Mouse (Mus musculus) erythroblast, embryonic 14.5 days (primary cell): ENCODE measurements around the gene Gxylt2.

Experiments
- GATA1 ChIP-seq: IDR thresholded peaks from 2 replicates; pipeline ENCODE4 v1.6.1; 2012; ENCODE audit warnings: low read length, inconsistent platforms, mixed read lengths
- TAL1 ChIP-seq: IDR thresholded peaks from 3 replicates; pipeline ENCODE4 v1.6.1; 2012; ENCODE audit warnings: low read length, inconsistent platforms, mixed read lengths

DNA sequence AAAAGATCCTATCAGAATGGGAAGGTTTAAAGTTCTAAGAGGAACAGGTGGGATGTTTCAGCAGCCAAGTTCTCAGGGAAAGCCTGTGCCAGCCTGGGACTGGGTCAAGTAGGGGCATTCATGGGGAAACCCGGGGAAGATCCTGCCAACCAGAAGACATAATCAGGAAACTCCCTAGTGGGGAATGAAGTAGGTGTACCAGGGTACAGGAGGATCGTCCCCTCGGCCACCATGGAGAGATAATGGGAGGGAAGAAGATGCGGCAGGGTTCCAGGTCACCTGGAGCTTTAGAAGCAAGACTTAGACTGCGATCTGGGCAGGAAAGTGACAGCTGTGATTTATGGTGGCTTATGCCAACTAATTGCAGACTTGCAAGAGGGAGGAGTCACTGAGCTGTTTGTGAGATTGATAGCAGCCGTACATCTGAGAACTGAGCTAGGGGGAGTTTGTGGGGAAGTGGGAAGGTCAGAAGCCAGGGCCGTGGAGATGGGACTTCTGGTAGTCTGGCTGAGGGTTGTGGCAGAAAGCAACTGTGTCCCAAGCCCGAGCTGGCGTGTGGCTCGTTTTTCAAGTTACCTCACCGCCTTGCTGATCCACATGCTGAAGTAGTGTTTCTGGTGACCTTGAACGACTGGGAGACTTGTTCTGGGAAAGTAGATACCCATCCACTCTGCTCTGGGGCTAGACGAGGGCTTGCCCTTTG lies 98.0 kb downstream of the Gxylt2 start:
- TF ChIP-seq GATA1 (no peak), TAL1 (no peak)
